Mouse (Mus musculus): ENCODE results near the gene Gm10491.
"Not testable (repeated sequence)": the region's sequence is repeated elsewhere in the genome, so short reads cannot be mapped to it uniquely, and the experiment has no call there.

Gm10491 gene

GRCm38 (mm10) chrX:7907735-7908134 lies at the start of gene Gm10491:
Gene Gm10491, minus strand, starts transcription at chrX:7907835.
- no peak for DNase-seq (ENCODE audit: low spot score)

DNA sequence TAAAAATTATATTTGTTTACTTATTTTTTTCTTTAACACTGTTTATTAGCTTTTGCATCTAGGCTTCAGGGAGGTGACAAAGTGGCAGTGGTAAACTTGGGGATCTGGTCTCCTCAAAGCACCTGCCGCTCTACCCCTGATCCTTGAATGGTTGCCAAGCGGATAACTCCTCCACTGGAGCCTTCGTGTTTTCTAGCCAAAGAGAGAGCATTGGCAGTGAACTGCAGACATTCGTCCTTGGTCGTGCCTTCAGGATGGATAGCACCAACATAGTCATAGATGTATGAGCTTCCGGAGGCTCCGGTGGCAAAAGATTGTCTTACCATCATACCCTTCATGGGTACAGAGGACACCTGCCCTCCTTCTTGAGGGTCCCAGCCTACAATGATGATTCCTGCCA lies 42.5 kb upstream of the Gm10491 start:
- no peak for DNase-seq (ENCODE audit: low spot score)

GRCm38 (mm10) chrX:7947900-7948492 lies 40.4 kb upstream of the Gm10491 start:
- DNase-seq (ENCODE audit: low spot score) = peak; percentile 90

DNA sequence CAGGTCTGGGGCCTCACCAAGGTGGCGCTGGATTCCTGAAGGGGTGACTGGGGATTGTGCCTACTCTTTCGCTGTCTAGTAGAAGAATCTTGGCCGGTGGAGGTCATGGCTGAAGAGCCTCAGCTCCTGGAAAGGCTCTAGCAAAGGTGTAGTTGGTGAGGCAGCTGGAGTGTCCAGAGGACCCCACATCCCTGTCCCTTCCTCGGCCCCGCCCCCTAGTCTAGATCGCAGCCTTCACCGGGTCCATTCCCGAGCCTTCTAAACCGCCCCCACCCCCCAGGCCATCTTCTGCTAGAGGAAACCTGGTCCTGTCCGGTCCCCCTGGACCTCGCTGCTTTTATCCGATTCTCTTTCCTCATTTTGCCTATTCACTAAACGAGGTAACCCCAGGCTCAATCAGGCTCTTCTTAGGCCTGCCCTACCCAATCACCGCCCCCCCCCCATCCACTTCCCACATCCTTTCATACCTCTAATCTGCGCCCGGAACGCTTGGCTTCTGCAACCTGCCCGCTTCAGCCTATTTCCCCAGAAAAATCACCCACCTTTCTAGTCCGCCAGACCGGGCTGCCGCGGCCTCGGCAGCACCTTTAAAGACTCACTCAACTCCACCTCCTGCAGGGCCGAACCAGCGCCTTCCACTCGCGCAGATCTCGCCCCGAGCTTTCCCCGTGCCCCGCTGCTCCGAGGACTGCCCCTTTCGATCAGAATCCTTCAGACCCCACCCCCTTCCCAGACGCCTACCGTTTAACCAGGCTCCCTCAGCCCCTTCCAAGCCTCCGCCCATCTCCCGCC lies 39.7 kb upstream of the Gm10491 start, which contains the start of gene Hdac6:
Hdac6 (minus strand) TSS at position 782 of the 792 bp plus-strand sequence.
- DNase-seq (ENCODE audit: low spot score) = no peak

- no peak for DNase-seq (ENCODE audit: low spot score)
Observed at GRCm38 (mm10) chrX:7945618-7946017, 38.0 kb upstream of the Gm10491 start.

- DNase-seq (ENCODE audit: low spot score) = no peak
Observed at GRCm38 (mm10) chrX:7937667-7938066, 30.0 kb upstream of the Gm10491 start.

- no peak for DNase-seq (ENCODE audit: low spot score)
Observed at GRCm38 (mm10) chrX:7936874-7937273, 29.2 kb upstream of the Gm10491 start.

GRCm38 (mm10) chrX:7928270-7928790 lies 20.7 kb upstream of the Gm10491 start, which contains the start of gene Eras:
Gene Eras, minus strand, starts transcription at chrX:7928607.
- no peak for DNase-seq (ENCODE audit: low spot score)

DNA sequence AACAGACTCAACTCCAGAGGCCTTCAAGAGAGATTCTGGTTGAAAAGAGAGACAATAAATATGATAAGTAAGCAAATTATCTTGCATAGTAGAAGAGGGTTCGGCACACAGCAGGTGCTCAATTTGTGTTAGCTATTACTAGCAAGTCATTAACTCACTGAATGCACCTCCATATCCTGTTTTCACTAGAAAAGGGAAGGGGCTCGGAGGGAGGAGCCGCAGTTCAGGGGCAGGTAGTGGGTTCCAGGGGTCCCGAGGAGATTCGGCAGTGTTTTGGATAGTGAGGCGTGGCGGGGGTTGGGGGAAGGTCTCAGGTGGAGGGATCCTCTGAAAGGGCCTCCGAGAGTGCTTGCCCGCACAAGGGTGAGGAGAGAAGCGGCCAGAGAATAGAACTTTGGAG lies 19.5 kb upstream of the Gm10491 start:
- DNase-seq (ENCODE audit: low spot score) = no peak

- DNase-seq (ENCODE audit: low spot score) = no peak
Observed at GRCm38 (mm10) chrX:7926266-7926665, 18.6 kb upstream of the Gm10491 start.

DNA sequence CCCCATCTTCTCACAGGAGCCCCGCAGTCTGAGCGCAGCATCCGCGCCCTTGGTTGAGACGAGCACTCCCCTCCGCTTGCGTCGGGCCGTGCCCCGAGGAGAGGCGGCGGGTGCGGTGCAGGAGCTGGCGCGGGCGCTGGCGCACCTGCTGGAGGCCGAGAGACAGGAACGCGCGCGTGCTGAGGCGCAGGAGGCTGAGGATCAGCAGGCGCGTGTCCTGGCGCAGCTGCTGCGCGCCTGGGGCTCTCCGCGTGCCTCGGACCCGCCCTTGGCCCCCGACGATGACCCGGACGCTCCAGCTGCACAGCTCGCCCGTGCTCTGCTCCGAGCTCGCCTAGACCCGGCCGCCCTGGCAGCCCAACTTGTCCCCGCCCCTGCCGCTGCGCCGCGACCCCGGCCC lies 14.4 kb upstream of the Gm10491 start:
- no peak for DNase-seq (ENCODE audit: low spot score)

- no peak for DNase-seq (ENCODE audit: low spot score)
Observed at GRCm38 (mm10) chrX:7919601-7920383, 12.2 kb upstream of the Gm10491 start, which contains the start of gene Pcsk1n. Gene Pcsk1n, plus strand, starts transcription at chrX:7919822.

GRCm38 (mm10) chrX:7917960-7918359 lies 10.3 kb upstream of the Gm10491 start:
- DNase-seq (ENCODE audit: low spot score) = not testable (repeated sequence)

GRCm38 (mm10) chrX:7915669-7916068 lies 8.0 kb upstream of the Gm10491 start:
- peak; percentile 37 for DNase-seq (ENCODE audit: low spot score)

GRCm38 (mm10) chrX:7910473-7910872 lies 2.8 kb upstream of the Gm10491 start:
- no peak for DNase-seq (ENCODE audit: low spot score)

DNA sequence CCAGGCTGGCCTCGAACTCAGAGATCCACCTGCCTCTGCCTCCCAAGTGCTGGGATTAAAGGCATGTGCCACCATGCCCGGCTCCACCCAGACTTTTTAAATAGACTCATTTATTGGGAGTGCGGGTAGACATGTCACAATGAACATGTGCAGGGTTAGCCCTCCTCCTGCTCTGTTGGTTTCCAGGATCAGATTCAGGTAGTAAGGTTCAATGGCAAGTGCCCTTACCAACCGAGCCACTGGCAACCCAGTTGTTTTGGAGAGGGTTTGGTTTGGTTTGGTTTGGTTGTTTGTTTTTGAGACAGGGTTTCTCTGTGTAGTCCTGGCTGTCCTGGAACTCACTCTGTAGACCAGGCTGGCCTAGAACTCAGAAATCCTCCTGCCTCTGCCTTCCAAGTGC lies 1.6 kb upstream of the Gm10491 start, which contains the start of gene Gm10490:
Gm10490 (plus strand) TSS at position 301 of the 400 bp plus-strand sequence.
- not testable (repeated sequence) for DNase-seq (ENCODE audit: low spot score)

- no peak for DNase-seq (ENCODE audit: low spot score)
Observed at GRCm38 (mm10) chrX:7904441-7904840, 3.2 kb downstream of the Gm10491 start.

DNA sequence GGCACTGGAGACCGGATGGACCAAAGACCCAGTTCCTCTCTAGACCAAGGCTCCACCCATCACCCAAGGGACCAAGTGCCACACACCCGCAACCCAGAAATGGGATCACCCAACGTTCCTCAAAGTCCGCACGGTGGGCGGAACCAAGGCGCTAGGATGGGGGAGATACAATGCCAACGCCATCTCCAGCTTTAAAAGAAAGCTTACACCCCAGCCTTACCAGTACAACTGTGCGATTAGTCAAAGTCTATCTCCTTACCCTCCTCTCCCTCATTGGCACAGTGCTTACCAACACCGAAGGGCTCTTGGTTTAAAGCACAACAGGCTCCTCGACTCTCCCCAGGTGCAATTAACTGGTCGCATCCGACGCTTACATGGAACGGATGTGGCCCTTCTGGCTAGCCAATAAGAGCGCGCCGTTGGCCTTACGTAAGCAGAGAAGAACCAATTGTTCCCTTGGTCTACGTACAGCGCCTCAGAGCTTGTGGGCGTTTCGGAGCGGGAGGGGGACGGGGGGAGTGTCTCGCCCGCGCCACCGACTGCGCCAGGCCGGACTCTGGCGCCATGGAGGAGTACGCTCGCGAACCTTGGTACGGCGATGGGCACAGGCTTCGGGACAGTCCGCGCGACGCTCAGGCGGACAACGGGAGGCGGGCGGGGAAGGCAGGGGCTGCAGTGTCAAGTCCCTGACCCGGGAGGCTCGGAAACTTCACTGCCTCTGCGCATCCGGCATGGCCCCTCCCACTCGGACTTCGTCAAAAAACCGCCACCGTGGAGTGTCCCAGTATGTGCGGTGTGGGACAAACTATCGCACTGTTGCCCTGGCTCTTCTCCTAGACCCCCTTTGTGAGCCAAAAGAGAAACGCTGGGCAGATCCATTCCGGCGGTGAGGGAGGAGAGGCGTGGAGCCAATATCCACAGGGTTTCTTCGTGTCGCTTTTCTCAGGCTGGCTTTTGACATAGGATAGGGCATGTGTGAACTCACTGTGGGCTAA lies 8.5 kb downstream of the Gm10491 start, which contains the start of the genes Pqbp1 and Timm17b:
Pqbp1 (minus strand) TSS at position 390 of the 995 bp plus-strand sequence.
Timm17b (plus strand) TSS at position 478 of the 995 bp plus-strand sequence.
- peak; percentile 88 for DNase-seq (ENCODE audit: low spot score)

DNA sequence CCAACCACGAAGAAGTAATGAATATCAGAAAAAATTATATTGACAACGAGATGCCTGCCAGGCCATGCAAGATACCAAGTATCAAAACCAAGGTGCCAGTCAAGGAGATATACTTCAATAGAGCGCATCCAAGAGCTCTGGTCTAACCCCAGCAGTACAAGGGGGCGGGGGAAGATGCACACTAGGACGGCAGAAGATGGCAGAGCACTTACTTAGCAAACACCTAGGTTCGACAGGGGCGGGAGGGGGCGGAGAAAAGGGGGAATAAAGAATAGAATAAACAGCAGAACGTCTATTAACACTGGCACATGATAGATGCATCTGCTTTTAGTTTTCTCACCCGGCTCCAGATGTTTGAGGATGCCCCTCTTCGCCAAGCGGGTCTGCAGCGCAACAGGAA lies 9.4 kb downstream of the Gm10491 start:
- peak; percentile 20 for DNase-seq (ENCODE audit: low spot score)

GRCm38 (mm10) chrX:7883841-7884567 lies 23.6 kb downstream of the Gm10491 start, which contains the start of gene Slc35a2:
Gene Slc35a2, plus strand, starts transcription at chrX:7884028.
- DNase-seq (ENCODE audit: low spot score) = peak; percentile 68
